Mouse (Mus musculus) cerebellum, postnatal 10 days (tissue): ENCODE measurements at regions not wholly inside any gene's neighbourhood (a gene's known extent, or its start where the extent isn't known, plus 50 kb on each side); places are given as distances from the start of the nearest gene placed in this dataset.

ENCODE experiments used
- DNase-seq, 2 experiments: peaks; one replicate each; pipeline ENCODE4 v3.0.0; 2021; ENCODE audit warnings: mixed read lengths in 2 of 2

DNA sequence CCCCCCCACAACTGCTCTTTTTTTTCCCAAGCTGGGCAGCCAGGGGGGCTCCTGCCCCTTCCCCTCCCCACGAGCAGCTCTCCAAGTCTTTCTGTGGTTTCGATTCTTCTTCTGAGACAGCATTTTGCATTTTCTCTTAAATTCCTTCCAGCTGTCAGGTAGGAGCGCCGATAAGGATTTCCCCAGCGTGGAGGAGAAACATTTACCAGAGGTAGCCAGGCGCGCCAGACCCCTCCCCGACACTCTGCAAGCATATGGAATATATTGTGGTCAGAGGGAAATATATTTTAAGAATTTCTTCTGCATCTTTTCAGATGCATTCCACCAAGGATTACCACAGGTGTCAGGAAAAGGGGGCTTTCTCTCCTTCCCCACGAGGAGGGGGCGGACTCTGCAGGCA is 111.9 kb downstream of the Tbx5 start:
- DNase-seq: no peak

- DNase-seq: peak in 1 of 2 experiments; percentile 12
Measured at GRCm38 (mm10) chr5:119948399-119948798, 115.9 kb downstream of the Tbx5 start.

DNA sequence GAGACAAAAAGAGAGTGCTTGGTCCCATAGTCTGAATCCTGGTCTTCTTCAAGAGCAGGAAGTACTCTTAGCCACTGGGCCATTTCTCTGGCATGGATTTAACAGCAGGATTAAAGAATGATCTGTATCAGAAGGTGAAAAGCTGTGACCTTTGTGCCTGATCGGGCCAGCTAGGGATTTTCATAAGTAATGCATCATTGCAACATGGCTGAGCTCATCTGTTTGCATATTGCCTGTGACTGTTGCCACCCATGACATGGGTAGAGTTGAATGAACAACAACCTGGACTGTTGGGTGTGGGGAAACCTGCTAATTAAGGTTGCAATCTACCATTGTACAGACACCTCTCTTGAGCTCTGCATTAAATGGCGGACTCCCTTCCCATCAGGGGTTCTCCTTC is 119.6 kb downstream of the Tbx5 start:
- DNase-seq: no peak

GRCm38 (mm10) chr5:119953189-119953588 is 120.7 kb downstream of the Tbx5 start:
- peak in 1 of 2 experiments; percentile 12 for DNase-seq

- DNase-seq: no peak
Measured at GRCm38 (mm10) chr5:119953811-119954566, 121.5 kb downstream of the Tbx5 start.

DNA sequence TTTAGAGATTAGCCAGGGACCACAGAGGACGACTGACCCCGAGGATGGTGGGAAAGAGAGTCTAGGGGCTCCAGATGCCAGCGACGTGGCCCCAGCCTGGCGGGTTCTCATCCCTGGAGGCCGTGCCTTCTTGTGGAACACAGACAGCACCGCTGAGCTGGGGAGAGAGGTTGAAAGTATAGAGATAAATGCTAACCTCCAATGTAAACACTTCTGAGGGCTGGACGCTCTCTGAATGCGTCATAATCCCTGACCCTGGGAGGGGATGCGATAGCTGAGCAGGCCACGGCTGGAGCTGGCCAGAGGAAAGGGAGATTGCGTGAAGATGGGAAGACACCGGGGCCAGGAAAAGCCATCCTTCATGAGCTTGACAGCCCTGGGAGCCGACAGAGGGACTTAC is 126.5 kb downstream of the Tbx5 start:
- DNase-seq: no peak

- no peak for DNase-seq
Measured at GRCm38 (mm10) chr5:119964751-119965150, 132.3 kb downstream of the Tbx5 start.

- DNase-seq: no peak
Measured at GRCm38 (mm10) chr5:119971286-119971685, 138.8 kb downstream of the Tbx5 start.

DNA sequence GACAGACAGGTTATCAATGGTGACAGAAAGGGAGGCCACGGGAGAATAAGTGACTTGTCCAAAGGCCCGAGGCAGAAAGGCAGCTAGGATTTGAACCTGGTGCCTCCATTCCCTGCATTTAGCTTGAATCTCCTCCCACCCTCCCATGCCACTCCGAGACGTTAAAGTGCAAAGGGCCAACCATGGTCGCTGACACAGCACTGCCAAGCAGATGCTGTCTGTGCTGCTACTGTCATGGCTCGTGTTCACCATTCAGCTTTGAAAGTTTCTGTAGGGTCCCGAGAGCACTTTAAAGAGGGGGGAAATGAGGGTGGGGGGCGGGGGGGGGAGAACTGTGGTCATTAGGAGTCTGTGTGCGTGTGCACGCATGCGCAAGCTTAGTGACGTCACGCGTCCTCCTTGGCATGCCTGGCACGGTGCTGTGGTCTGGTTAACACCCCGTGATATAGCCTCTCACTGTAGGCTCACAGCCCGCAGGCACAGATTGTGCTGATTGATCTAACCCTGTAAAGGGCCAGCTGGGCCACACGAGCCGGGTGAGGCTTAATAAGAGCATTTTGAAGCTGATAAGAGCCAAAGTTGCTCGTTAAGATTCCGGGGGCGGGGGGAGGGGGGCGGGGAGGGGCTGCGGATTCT is 140.5 kb downstream of the Tbx5 start:
- no peak for DNase-seq

GRCm38 (mm10) chr5:119978096-119978715 is 138.1 kb upstream of the Rbm19 start:
- no peak for DNase-seq

DNA sequence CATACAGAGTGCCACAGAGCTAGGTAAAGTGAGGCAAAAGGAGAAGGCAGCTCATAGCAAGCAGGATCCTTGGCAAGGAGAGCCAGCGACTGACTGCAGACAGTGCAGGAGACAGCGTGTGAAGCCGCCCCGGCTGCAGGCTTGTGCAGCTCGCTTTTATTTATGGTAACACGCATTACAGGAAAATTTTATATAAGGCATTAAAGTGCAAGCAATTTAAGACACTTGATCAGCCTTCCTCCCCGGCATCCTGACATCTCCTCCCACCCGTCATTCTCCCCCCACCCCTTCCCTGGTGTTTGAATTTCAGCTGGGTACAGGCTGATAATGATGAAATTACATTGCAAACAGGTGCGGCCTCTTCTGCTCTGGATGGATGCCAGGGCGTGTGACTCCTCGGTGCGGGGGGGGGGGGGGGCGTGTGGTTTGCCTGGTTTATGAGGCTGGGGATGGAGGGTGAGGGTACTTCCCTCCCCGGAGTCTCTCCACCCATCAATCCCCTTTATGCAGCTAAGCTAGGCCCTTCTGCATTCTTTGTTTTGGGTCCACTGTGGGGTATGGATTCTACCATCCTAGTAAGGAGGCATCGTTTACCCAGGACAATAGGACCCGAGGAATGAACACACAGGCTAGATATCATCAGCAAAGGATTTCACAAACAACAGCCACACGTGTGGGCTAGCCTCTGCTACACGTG is 135.0 kb upstream of the Rbm19 start:
- DNase-seq: peak; percentile 25 to 33

- no peak for DNase-seq
Measured at GRCm38 (mm10) chr5:119984206-119984605, 132.1 kb upstream of the Rbm19 start.

DNA sequence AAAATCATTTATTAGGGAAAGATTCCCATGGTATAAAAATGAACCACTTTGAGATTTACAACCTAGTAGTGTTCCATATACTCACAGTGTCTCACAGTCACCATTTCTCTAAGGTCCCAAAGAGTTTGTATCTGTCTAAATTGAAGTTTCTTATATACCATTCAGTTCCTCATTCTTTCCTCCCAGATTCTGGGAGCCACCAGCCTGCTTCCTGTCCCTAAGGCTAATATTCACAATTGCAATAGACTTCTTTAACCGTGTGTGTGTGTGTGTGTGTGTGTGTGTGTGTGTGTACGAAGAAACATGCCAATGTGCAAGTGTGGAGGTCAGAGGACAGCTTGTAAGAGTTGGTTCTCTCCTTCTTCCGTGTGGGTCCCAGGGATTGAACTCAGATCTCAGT is 124.1 kb upstream of the Rbm19 start:
- no peak for DNase-seq

DNA sequence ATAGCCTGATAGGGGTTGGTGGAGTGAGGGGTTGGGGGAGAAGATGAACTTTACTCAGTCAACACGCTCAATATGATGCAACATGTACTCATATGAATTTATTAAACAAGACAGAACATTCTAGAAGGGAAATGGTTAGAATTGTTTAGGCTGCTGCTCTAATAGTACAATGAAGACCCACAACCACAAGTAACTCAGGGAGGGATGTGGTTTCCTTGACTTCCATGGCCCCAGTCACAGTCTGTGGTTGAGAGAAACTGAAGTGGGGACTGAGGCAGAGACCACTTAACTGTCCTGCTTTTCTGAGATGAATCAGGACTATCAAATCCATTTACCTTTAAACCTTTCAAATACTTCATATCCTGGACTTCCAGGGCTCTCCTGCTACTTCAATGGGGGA is 120.5 kb upstream of the Rbm19 start:
- DNase-seq: no peak

DNA sequence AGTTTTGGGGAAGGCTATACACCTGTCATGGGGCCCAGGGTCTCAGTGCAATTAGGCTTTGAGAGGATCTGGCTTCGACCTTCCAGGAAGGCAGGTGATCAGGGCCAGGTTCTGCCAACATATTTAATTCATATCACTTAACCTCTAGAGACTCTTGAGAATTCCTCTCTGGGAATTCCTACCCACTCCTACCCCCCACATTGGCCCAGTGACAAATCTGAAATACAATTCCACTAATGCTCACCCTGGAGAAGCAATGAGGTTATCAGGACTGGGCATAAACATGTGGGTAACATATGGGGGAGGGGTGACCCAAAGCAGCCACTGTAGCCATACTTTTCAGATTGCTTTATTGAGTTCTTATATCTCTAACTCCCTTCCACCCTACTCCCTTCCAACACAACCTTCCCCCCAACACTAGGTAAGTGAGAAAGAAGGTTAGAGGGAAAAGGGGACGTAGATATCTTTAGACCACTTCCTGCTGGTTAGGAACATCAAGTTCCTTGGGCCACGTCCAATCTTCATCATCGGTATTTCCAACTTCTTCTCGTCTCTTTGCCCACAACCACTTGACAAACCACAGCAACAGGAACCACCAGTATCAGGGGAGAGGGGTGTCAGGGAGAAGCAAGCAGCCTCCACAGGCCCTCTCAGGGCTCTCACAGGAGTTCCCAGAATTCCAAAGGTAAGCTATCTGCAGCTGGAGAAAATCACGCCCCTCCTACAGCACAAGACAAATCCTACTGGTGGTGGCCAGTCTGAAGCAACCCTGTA is 110.4 kb upstream of the Rbm19 start:
- no peak for DNase-seq

DNA sequence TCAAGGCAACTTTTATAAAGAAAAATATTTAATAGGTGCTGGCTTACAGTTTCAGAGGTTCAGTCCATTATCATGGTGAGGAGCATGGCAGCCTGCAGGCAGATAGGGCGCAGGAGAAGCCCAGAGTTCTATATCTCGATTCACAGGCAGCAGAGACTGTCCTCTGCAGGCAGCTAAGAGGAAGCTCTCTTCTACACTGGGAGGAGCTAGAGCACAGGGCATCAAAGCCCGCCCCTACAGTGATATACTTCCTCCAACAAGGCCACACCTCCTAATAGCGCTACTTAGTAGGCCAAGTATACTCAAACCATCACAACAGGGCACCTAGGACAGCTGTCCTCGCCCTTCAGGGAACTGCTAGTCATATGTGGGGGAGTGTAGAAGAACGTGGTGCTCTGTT is 108.5 kb upstream of the Rbm19 start:
- DNase-seq: no peak

DNA sequence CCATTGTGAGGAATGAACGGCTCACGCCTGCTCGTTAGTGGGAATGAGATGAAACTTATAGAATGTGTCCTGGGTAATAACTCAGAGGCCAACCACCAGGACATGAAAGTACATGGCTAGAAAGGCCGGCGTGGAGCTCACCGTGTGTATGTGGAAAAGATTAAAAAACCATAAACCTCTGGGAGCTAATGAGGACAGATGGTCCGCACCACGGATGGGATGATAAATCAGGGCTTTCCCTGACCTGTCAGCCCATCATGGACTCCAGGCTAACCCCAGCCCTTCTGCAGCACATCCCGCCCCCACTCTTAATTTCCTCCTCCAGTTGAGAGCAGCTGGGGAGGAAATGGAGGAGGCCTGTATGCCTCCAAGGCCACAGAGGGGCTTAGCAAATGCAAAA is 108.0 kb upstream of the Rbm19 start:
- DNase-seq: no peak

- no peak for DNase-seq
Measured at GRCm38 (mm10) chr5:120015417-120015816, 100.8 kb upstream of the Rbm19 start.

- no peak for DNase-seq
Measured at GRCm38 (mm10) chr5:120018126-120018525, 98.1 kb upstream of the Rbm19 start.

- no peak for DNase-seq
Measured at GRCm38 (mm10) chr5:120020748-120021147, 95.5 kb upstream of the Rbm19 start.

- no peak for DNase-seq
Measured at GRCm38 (mm10) chr5:120022276-120022675, 94.0 kb upstream of the Rbm19 start.

DNA sequence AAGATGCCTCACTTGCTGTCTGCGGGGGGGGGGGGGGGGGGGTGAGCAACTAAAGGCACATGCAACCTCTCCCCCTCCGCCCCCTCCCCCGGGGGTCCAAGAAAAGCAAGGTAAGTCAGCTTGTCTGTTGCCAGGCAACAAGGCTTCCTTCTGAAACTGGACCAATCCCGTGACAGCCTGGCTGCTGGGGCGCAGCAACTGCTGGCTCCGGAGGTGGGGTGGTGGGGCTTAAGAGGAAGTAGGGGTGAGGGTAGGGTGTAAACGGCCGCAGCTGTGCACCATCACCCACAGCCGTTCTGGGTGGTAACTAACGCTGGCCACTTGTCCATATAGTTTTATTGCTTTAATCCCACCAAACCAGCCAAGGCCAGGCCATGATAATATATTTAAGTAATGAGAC is 92.2 kb upstream of the Rbm19 start:
- peak; percentile 15 to 40 for DNase-seq

DNA sequence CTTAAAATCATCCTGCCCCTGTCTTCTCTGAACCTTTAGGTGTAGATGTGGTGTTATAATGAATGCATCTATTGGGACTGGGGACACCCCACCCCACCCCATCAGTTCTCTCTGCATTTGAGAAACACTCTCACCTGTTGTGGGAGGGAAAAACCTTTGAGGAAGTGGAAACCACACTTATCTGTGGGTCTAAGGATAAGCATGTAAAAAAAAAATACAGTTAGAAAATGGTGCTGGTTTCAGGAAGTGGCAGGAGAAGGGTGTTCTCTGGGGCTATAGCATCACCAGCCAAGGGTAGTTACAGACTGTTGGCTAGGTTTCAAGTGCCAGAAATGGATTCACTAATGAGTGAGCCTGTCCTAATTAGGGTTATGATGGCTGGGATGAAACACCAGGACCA is 91.1 kb upstream of the Rbm19 start:
- peak in 1 of 2 experiments; percentile 5 for DNase-seq
